Mouse (Mus musculus) gastrocnemius, adult 18-20 months (tissue): ENCODE results near the gene Sh3glb2. TPM values are rescaled to one million over a fixed set of nuclear protein-coding genes. Genes with fewer than 3 reads are reported as not detected.
A peak's percentile ranks its signal among the peaks of the same experiment; 100 is the strongest.

Experiments
- DNase-seq: peaks from one replicate; pipeline ENCODE4 v3.0.0; 2021; ENCODE audit warnings: low spot score
- long read RNA-seq, 2 experiments: library from polyadenylated mRNA; stranded (forward); transcript quantifications; one replicate each; pipeline ENCODE4 v2.0.0; 2021
- total RNA-seq, 2 experiments: library from RNA; stranded (reverse); gene quantifications; 2 replicates each; pipeline ENCODE4 v1.2.3; 2021

The Sh3glb2 gene
- total RNA-seq, result 10 to 100 TPM; 15.7 to 17.5 TPM
- long read RNA-seq, experiment 1, transcript Sh3glb2-201 (11 exons, 1,810 nt), result major isoform, 19 of 58 reads
- long read RNA-seq, experiment 1, partial matches to known transcripts, result 2 of 58 reads
- long read RNA-seq, experiment 1, other reads (novel, unspliced or antisense), result 32 of 58 reads
- long read RNA-seq, experiment 2, transcript Sh3glb2-201 (11 exons, 1,810 nt), result major isoform, 13 of 29 reads
- long read RNA-seq, experiment 2, partial matches to known transcripts, result 3 of 29 reads
- long read RNA-seq, experiment 2, other reads (novel, unspliced or antisense), result 12 of 29 reads

- DNase-seq, result peak; percentile 75
Measured at GRCm38 (mm10) chr2:30358533-30359531, at the start of gene Sh3glb2. Sh3glb2 (minus strand) TSS chr2:30359337.

- no peak for DNase-seq
Measured at GRCm38 (mm10) chr2:30408452-30409100, 49.4 kb upstream of the Sh3glb2 start.

GRCm38 (mm10) chr2:30407778-30408177, 48.6 kb upstream of the Sh3glb2 start:
- DNase-seq, result no peak

GRCm38 (mm10) chr2:30407221-30407620, 48.1 kb upstream of the Sh3glb2 start:
- DNase-seq, result no peak

- no peak for DNase-seq
Measured at GRCm38 (mm10) chr2:30403870-30404269, 44.7 kb upstream of the Sh3glb2 start.

DNA sequence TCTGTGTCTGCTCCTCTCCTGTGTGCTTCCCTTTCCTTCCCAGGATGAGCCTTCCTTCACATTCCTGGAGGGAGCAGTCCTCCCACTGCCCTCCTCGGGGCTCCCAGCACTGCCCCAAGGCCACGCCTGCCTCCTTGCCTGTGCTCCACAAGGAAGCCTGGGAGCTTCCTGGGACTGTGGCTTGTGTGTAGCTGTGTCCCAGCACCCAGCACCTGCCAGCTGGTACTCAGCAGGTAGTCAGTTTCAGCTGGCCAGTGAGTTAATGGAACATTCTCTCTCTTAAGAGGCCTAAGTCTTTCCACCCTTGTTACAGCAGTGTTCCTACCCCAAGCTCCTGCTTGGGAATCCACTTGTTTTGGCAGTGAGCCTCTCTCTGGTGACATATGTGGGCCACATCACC, 43.7 kb upstream of the Sh3glb2 start:
- no peak for DNase-seq

GRCm38 (mm10) chr2:30402351-30402826, 43.3 kb upstream of the Sh3glb2 start:
- peak; percentile 77 for DNase-seq

- no peak for DNase-seq
Measured at GRCm38 (mm10) chr2:30401581-30401980, 42.4 kb upstream of the Sh3glb2 start.

- no peak for DNase-seq
Measured at GRCm38 (mm10) chr2:30399191-30400171, 40.3 kb upstream of the Sh3glb2 start.

DNA sequence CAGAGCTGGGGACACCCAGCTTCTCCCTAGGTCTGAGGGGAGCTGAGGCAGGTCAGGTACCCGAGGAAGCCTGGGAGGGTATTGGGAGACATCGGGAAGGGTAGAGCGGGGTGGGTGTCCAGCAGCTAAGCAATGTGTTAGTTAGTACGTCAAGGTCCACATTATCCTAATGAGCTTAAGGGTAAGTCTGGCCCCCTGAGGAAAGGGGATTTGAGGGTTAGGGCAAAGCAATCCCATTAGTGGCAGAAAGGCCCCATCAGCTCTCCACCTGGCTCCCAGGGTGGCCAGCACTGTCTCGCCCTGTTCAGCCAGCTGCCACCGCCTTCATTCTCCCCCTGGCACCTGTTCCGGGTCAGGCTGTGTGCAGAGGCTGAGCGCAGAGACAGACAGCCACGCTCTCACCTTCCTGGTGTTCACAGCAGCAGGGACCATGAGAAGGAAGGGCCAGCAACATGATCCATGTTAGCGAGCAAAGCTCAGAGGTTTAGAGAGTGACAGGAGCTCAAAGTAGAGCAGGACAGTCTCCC, 38.9 kb upstream of the Sh3glb2 start:
- no peak for DNase-seq

DNA sequence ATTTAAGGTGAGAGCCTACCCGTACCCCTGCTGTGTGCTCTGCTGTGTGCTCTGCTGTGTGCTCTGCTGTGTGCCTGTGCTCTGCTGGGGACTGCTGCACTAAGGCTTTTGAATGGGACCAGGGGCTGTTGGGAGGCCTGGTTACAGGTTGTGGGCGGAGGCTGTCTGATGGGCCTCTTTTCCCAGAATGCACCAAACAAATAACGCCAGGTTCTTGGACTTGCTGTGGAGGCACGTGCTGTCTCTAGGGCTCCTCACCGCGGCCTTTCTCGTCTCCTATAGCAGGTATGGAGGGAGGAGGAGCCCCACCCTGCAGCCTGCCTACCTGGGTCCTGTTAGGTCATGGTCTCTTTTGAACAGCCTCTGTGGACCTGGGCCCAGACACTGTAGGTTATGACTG, 37.1 kb upstream of the Sh3glb2 start:
- no peak for DNase-seq

DNA sequence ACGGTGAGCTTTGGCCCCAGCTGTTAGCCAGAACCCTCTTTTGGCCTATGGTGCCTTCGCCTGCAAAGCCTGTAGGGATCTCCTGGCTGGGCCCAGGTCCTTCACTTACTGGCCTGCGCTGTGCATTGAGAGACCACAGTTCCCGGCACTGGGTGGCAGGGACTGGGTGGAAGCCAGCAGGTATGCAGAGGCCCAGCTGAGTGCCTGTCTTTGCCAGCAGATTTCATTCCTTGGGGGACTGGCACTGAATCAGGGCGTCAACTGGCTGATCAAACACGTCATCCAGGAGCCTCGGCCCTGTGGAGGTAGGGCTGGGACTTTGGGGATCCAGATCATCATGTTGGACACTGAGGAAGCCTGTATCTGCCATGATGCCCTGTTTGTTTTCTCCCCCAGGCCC, 36.6 kb upstream of the Sh3glb2 start:
- no peak for DNase-seq

DNA sequence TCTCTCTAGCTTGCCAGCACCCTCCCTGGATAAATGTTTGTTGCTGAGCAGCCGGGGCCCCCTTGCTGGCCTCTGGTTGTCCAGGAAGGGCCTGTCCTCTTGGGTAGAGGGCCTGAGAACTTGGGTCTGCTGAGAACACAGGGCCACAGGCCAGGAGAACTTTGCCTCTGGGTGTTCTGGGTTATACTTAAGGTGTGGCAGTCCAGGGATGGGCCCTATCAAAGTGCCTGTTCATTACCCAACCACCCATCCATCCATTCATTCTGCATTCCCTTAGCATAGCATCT, 34.2 kb upstream of the Sh3glb2 start:
- no peak for DNase-seq

DNA sequence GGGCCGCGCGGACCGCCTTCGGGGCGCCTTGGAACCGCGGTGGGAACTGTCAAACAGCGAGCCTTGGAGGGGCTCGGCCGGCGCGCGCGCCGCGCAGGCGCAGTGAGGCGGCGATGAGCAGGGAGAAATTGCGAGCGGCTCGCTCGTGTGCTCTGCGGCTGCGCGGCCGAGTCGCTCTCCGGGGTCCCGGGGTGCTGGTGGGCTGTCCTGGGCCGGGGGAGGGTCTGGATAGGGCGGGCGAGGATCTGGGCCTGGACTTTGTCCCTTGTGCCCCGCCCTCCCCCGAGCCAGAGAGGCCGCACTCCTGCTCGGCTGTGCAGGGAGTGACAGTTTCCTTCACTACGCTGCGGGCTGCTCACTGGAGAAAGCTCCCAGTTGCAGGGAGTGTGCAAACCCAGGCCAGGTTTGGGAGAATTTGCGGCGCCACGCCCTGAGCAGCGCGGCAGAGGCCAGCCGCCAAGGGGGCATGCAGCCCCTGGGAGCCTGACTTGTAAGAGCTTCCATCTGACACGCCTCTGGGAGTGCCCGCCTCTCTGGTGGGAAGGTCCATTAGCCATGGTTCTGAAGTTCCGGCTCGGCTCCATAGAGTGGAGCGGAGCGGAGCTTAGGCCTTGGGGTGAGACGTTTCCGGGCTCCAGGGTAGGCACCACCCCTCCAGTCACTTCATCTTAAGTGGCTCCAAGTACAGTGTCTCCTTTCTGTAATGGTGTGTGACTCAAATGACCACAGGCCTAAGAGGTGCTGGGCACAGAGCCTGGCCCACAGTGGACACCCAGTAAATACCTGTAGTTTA, 33.6 kb upstream of the Sh3glb2 start:
- peak; percentile 80 for DNase-seq

DNA sequence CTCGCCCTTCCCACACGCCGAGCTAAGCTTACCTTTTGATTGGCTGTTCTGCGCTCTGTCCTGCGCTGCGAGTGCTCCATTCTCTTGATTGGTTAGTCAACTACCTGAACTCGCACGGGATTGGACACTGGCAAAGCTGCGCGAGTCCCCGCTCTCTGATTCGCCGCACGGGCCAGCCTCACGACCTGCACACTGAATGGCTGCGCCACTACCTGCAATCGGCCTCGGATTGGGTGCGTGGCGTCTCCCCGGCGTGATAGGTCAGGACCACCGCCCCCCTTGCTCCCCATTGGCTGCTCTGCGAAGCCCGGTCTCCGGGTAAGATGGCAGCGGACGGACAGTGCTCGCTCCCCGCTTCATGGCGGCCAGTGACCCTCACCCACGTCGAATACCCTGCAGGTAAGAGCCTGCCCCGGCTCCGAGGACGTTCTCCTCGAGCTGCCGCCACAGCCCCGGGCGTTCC, 33.0 kb upstream of the Sh3glb2 start, which contains the start of gene Dolpp1:
Dolpp1 (plus strand) TSS at position 141 of the 463 bp plus-strand sequence.
- peak; percentile 96 for DNase-seq

DNA sequence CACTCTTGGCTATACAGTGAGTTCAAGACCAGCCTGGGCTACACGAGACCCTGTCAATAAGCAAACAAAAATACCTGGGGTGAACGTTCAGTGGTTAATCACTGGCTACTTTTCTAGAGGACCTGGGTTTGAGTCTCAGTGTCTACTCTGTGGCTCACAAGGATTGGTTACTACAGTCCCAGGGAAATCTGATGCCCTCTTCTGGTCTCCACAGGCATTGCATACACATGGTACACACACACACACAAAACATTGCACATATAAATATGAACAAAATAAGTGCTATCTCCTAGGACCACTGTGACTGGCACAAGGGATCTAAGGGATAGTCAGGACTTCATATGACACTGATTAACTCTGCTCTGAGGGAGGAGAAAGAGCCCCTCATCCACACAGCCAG, 29.9 kb upstream of the Sh3glb2 start:
- DNase-seq, result no peak

DNA sequence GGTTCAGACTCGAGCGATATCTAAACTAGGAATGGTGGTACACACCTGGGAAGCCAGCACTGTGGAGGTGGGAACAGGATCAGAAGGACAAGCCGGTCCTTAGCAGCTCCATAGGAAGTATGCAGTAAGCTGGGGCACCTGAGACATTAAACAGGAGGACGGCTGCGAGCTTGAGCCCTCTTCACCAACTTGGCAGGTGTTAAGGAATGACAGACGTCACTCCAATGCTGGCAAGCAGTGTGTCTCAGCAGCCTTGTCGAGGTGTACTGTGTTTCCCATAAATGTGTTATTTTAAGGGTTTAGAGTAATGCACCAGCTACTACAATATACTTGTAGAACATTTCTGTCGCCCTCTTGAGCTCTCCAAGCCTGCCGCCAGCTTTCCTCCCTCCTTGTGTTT, 27.8 kb upstream of the Sh3glb2 start:
- DNase-seq, result no peak

GRCm38 (mm10) chr2:30385591-30385990, 26.5 kb upstream of the Sh3glb2 start:
- DNase-seq, result no peak

DNA sequence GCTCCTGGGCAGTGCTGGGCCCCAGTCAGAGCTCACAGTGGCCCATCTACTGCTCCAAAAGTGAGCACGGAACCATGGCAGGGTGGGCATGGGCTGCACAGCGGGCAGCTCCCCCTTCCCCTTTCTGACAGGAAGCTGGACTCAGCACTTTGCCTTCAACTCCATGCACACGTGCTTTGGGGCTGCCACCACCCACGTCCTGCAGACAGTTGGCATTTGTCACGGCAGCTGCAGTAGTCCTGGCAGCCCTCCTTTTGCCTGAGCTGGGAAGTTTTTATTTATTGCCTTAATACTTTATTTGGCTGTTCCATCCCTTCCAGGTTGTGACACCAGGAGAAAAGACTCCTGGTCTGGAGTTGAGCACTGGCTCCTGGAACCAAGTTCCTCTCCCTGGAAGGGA, 25.7 kb upstream of the Sh3glb2 start:
- no peak for DNase-seq

DNA sequence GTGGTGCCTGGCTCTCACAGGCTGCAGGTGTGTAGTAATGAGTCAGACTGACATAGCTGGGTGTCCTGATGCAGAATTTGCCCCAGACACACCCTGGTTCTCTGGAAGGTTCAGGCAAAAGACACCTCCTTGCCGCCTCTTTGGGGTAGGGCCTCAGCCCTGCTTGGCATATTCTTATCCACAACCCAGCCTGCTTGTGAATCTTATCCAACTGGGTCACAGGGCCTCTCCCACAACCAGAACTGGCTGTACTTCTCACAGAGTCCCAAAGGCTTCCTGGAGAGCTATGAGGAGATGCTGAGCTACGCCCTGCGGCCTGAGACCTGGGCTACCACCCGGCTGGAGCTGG, 22.2 kb upstream of the Sh3glb2 start:
- peak; percentile 66 for DNase-seq
